Mouse (Mus musculus): Measurements from ENCODE around the gene Gramd1a.

Gramd1a gene

DNA sequence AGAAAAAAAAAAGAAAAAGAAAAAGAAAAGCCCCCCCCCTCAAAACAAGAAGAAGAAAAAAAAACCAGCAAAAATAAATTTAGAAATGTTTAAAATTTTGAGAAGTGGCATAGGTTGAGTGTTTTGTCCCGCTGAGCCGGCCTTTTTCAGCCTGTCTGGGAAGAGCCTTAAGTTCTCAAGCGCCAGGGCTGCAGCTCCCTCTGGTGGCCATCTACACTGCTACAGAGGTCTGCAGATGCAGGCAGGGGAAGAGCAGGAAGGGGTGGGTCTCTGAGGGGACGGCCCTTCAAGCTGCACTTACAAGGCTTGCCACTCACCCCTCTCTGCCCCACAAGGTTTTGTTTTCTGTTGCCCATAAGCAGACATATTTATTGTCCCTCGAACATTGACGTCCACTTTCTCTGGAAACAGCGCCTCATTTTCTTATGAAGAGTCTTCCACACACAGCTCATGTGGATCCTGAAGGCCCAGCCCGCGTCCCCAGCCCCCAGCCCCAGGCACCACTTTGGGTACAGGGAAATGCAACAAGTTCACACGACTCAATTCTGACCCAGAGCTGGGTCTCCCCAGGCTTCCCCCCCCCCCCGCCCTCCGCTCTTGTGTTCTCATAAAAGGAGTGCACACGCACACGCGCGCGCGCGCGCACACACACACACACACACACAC lies 58.0 kb downstream of the Gramd1a start:
- DNase-seq (ENCODE audit: low read depth, low spot score): peak; percentile 95

DNA sequence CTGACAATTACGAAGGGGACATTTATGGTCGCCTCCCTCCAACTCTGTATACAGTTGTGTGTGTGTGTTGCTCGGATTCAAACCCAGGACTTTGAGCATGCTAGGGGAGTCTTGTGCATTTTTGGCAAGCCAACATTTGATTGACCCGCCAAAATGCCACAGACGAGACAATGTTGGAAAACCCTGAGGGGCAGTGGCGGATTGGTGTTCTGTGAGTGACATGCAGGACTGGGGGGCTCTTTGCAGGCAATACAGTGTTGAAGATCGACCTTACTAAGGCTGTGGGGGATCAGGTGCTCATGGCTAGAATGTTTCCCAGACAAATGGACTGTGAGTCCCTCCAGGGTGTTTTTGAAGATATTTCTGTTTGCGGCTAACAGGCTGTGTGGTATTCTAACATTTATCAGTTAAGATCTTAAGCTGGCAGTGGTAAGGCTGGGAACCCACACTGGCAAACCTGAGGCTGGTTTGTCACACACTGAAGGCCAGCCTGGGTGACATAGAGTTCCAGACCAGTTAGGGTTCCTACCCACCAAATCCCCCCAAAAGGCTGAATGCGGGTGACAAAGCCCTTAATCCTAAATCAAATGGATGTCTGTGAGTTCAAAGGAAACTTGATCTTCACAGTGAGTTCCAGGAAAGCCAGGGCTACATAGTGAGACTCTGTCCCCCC lies 58.7 kb downstream of the Gramd1a start:
- no peak for DNase-seq (ENCODE audit: low read depth, low spot score)

DNA sequence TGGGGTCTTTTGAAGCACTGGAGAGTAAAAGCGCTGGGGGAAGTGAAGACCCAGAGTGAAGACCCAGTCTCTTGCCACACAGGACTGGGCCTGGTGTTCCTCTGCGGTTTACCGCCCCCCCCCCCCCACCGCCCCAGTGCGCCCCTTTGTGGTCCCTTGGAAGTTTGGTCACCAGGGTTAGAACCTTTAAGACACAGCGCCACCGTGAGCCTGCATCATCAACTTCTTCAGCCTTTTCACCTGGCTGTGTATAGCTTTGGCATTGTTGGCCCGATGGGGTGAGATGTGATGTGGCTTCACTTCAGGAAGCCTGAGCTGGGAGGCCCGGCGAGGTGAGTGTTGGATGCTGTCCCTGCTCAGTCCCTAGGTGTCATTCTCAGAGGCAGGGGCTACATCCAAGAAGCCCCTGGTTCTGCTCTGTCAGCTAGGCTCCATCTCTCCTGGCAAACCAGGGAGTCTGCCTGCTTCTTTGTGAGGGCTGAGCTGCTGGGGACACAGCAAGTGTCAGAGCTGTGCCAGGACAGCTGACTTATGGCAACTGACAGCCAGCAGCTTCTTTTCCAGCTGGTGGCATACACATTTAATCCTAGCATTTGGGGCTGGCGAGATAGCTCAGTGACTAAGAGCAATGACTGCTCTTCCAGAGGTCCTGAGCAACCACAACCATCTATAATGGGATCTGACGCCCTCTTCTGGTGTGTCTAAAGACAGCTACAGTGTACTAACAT lies 60.8 kb downstream of the Gramd1a start:
- DNase-seq (ENCODE audit: low read depth, low spot score): peak; percentile 58

DNA sequence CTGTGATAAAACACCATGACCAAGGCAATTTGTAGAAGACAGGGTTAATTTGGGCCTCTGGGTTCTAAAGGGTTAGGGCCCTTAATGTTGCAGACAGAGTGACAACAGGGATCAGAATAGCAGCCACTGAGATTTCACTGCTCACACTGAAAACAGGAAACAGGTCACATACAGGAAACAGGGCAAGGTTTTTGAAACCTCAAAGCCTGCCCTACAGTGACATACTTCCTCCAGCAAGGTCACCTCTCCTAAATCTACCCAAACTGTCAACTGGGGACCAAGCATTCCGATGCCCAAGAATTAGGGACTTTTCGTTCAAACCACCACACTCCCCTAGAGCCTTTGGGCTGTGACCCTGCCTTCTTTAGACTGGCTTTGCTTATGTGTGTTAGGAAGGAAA lies 66.0 kb downstream of the Gramd1a start:
- DNase-seq (ENCODE audit: low read depth, low spot score): peak; percentile 77

DNA sequence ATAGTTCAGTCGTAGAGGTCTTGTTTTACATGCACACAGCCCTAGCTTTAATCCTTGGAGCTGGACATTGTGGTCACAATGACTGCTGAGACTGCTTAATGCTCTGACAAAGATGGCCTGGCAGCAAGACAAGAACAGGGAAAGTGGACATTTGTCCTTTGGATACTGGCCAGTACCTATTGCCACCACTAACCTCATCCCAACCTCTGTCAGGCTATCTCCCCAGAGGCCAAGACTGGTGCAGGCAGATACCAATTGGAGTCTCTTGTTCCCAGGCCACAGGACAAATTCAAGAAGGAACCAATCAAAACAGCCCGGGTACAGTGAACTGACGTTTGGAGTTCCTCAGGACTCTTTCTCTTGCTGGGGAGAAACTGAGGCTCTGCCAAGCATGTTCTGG lies 67.5 kb downstream of the Gramd1a start:
- DNase-seq (ENCODE audit: low read depth, low spot score): no peak

DNA sequence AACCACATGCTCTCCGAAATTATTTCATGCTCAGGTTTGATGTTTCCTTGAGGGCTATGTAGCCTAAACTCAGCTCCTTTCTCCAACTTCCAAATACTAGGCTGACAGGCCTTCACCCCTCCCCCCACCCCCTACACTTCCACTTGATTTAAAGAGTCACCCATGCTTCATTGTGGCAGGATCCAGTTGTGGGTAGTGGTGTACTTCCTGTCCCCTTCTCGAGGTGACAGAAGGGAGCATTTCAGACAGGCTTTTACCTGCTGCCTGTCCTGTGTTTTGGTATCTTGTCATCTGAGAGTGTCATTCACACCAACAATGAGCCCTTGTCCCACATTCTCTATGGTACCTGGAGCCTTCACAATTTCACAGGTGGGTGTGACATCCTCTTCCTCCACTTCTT lies 68.4 kb downstream of the Gramd1a start:
- DNase-seq (ENCODE audit: low read depth, low spot score): peak; percentile 53

DNA sequence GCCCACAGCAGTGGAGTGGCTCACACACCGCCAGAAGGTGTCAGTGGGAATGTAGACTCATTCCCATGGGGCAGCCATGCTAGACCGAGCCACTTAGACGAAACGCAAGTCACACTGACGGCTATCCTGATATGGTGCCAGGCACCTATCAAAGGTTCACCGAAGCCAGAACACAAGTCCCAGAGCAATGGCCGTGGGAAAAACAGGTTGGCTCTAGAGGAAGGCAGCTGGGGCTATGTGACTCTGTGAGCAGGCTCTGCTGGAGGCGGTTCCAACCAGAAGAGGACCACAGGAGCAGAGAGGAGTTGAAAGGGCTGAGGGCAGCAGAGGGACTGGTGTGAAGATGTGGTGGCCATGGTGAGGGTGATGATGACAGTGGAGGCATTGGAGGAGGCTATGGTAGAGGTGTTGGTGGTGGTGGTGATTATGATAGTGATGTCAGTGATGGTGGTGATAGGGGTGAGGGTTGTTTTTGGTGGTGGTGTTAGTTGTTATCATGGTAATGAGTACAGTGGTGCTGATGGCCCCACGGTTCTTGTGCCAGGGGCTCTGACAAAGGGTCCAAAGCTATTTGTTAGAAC lies 69.4 kb downstream of the Gramd1a start:
- DNase-seq (ENCODE audit: low read depth, low spot score): no peak

DNA sequence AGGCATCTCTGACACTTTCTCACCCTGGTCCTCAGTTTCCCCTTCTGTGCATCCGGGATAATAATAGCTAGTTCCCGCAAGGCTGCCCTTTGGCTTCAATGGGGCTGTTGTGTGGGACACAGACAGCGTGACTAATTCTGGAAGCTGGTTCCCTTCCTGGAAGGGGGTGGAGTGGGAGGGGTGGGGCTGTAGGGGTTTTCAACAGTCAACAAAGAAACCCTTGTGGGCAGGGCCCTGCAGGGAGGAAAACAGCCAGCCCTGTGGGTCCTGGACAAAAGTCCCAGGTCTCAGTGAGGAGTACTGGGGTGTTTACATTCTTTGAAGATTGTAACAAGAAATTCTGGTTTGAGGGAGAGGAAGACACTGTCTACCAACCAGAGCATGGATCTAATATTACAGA lies 70.5 kb downstream of the Gramd1a start:
- no peak for DNase-seq (ENCODE audit: low read depth, low spot score)

DNA sequence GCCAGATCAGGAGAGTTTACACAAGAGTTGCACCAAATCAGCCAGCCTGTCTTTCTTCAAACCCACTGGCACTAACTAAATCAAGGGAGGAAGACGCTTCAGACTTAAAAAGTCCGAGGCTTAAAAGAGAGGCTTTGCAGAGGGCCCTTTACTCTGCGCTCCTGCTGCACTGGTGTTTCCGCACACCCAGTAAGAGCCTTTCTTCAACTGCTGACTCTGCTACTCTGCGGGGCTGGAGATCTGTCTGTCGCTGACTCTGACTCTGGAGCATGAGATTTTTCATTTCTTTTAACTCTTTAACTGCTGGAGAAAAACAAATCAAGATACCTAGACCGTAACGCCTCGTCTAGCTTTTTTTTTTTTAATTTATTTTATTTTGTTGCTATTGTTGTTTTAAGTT lies 71.6 kb downstream of the Gramd1a start:
- no peak for DNase-seq (ENCODE audit: low read depth, low spot score)

DNA sequence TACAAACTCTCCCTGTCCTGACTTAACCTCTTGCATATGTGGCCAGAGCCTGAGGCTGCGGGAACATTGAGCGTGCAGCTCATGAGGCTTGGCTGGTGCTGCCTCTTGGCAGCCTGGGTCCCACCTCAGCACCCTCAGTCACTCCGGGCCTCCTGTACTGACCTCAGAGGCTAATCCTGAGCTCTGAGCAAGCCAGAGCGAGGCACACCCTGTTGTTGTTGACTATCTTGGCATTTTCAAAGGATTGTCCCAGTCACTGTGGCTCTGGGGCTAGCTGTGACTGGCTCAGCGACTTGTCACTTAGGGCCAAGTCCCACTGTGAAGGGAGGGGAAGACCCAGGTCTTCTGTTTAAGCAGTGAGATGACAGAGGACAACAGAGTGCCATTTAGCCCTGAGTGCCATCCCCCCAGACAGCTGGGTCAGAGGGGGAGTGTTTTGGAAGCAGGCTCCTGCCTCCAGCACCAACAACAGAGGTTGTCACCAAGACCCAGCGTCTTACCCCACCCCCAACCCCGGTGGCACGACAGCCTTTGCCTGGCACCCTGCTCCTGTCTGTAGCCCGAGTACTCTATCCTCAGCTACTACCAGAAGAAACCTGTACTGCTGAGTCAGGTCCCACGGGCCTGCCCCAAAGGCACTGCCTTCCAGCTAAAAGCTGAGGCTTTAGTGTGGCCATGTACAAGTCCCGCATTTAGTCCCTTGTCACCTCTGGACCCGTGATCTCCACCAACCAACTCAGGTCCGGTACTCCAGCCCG lies 72.7 kb downstream of the Gramd1a start:
- DNase-seq (ENCODE audit: low read depth, low spot score): no peak

DNA sequence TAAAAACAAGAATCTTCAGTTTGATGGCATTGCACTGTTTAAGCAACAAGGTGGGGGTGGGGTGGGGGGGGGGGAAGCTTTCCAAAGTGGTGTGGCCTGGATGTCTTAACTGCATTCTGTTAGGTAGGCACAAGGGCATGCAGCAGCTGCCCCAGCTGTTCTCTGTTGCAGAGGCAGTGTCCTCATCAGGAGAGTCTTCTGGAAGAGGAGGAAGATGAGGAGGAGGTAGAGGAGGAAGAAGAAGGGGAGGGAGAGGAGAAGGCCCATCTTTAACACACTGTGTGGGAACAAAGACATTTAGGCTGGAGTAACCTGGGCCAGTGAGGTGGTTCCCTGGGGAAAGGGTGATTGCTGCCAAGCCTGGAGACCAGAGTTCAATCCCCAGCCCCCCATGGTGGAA lies 73.6 kb downstream of the Gramd1a start:
- DNase-seq (ENCODE audit: low read depth, low spot score): no peak

DNA sequence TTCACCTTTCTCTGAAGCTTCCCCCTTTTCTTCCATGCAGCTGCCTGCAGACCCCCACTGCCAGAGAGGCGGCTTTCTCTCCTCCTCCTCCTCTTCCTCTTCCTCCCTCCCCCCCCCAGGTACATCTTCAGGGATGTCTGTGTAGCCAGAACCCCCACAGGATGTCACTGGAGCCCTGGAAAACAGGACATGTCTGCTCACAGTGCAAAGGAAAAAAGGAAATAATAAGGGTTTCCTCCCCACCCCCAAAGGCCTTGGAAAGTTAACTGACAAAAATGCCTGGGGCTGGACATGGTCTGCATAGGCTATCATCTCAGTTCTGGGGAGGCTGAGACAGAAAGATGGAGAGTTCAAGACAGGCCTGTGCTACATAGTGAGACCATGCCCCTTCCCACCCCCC lies 74.6 kb downstream of the Gramd1a start:
- no peak for DNase-seq (ENCODE audit: low read depth, low spot score)

DNA sequence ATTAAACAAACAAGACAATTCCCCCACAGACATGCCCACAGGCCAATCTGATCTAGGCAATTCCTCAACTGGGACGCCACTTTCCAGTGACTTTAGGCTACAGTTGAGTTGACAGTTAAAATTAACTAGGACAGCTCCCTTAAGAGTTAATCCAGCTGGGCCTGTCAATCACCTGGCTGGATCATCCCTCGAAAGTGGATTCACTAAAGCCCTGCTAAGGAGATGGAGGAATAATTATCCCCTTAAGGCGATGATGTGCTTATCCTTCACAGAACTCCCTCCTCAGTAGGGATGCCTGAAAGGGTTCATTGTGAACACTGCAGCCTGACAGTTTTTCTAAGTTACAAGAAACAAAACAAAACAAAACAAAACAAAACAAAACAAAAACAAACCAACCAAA lies 75.1 kb downstream of the Gramd1a start:
- DNase-seq (ENCODE audit: low read depth, low spot score): no peak
